Mouse (Mus musculus) midbrain, embryonic 10.5 days (tissue): ENCODE measurements around the gene Gm11214. TPM values are rescaled to one million over a fixed set of nuclear protein-coding genes. Genes with fewer than 3 reads are reported as not detected.

ENCODE experiments used
- DNase-seq: peaks from one replicate; pipeline ENCODE4 v3.0.0-alpha.2; 2017; ENCODE audit warnings: low spot score
- H3K27ac ChIP-seq: fragments of 300-500 bp; sonication (generic); replicated peaks from 2 replicates; pipeline ENCODE4 v1.5.1; 2016; ENCODE audit warnings: mild to moderate bottlenecking
- H3K27me3 ChIP-seq: fragments of 300-500 bp; sonication (generic); 2 replicates; pipeline ENCODE4 v1.6.1; 2016; ENCODE audit warnings: low read depth, mild to moderate bottlenecking; ENCODE audit not compliant: poor library complexity, severe bottlenecking
- H3K36me3 ChIP-seq: fragments of 300-500 bp; sonication (generic); 2 replicates; pipeline ENCODE4 v1.6.1; 2016; ENCODE audit warnings: mild to moderate bottlenecking, moderate library complexity
- H3K4me1 ChIP-seq: fragments of 300-500 bp; sonication (generic); 2 replicates; pipeline ENCODE4 v1.6.1; 2016
- H3K4me3 ChIP-seq: fragments of 300-500 bp; sonication (generic); 2 replicates; pipeline ENCODE4 v1.5.1; 2016; ENCODE audit warnings: mild to moderate bottlenecking, moderate library complexity
- H3K9me3 ChIP-seq: fragments of 300-500 bp; sonication (generic); replicated peaks from 2 replicates; pipeline ENCODE4 v1.6.1; 2016; ENCODE audit warnings: mild to moderate bottlenecking
- WGBS: fragments of 180-500 bp; shearing (Covaris S2); methylation state at CpG from one replicate; pipeline ENCODE4 v1.1.7; 2016; 5-methylcytosine and 5-hydroxymethylcytosine counted together
- polyA plus RNA-seq: library from polyadenylated mRNA; unstranded; fragments of >200 nt; fragmentation: Nextera tagmentation; extraction: Ambion mirVana; gene quantifications from 2 replicates; pipeline ENCODE4 v1.2.1, GENCODE M21; 2016

Gm11214 gene
- polyA plus RNA-seq, 1 experiment from 2014 or later, result not detected

- Histone ChIP-seq H3K9me3 (no peaks in the 10 kb centered on the region), H3K4me1 (no peaks in the 10 kb centered on the region; the same call in 1 of the 2 replicates), H3K27ac (no peak overlapping the region), H3K4me3 (no peak overlapping the region), H3K27me3 (no peaks in the 10 kb centered on the region), H3K36me3 (no peaks in the 10 kb centered on the region)
- 88% methylated on average over 10 of the region's 10 CpGs for WGBS
- no peak for DNase-seq
Measured at GRCm38 (mm10) chr4:63684412-63685252, 21.5 kb upstream of the Gm11214 start.

- Histone ChIP-seq H3K9me3 (no peaks in the 10 kb centered on the region), H3K4me3 (no peak overlapping the region), H3K27me3 (no peaks in the 10 kb centered on the region), H3K36me3 (no peaks in the 10 kb centered on the region), H3K4me1 (no peaks in the 10 kb centered on the region; the same call in 1 of the 2 replicates), H3K27ac (no peak overlapping the region)
- 93% methylated on average over 6 of the region's 6 CpGs for WGBS
- DNase-seq, result no peak
Measured at GRCm38 (mm10) chr4:63683716-63684115, 20.5 kb upstream of the Gm11214 start.

- no peak for DNase-seq
- Histone ChIP-seq H3K4me3 (no peak overlapping the region), H3K36me3 (no peaks in the 10 kb centered on the region), H3K27ac (no peak overlapping the region), H3K27me3 (no peaks in the 10 kb centered on the region), H3K9me3 (no peaks in the 10 kb centered on the region), H3K4me1 (no peaks in the 10 kb centered on the region; the same call in 1 of the 2 replicates)
- 87% methylated on average over 11 of the region's 11 CpGs for WGBS
Measured at GRCm38 (mm10) chr4:63683056-63683455, 19.9 kb upstream of the Gm11214 start.

GRCm38 (mm10) chr4:63682441-63682840, 19.3 kb upstream of the Gm11214 start:
- no peak overlapping the region for H3K4me3 ChIP-seq
- H3K27me3 ChIP-seq, result no peaks in the 10 kb centered on the region
- no peaks in the 10 kb centered on the region for H3K36me3 ChIP-seq
- no peaks in the 10 kb centered on the region; the same call in 1 of the 2 replicates for H3K4me1 ChIP-seq
- H3K27ac ChIP-seq, result no peak overlapping the region
- H3K9me3 ChIP-seq, result no peaks in the 10 kb centered on the region
- no peak for DNase-seq
- WGBS, result 84% methylated on average over 2 of the region's 2 CpGs

- Histone ChIP-seq H3K27ac (no peak overlapping the region), H3K36me3 (no peaks in the 10 kb centered on the region), H3K27me3 (no peaks in the 10 kb centered on the region), H3K4me3 (no peak overlapping the region), H3K9me3 (no peaks in the 10 kb centered on the region), H3K4me1 (no peaks in the 10 kb centered on the region)
- DNase-seq, result no peak
- 86% methylated on average over 3 of the region's 3 CpGs for WGBS
Measured at GRCm38 (mm10) chr4:63681557-63681956, 18.4 kb upstream of the Gm11214 start.

- 74% methylated on average over 2 of the region's 2 CpGs for WGBS
- Histone ChIP-seq H3K27me3 (no peaks in the 10 kb centered on the region), H3K4me3 (no peak overlapping the region), H3K9me3 (no peaks in the 10 kb centered on the region), H3K36me3 (no peaks in the 10 kb centered on the region), H3K4me1 (no peaks in the 10 kb centered on the region), H3K27ac (no peak overlapping the region)
- no peak for DNase-seq
Measured at GRCm38 (mm10) chr4:63675128-63675527, 11.9 kb upstream of the Gm11214 start.

- H3K27ac ChIP-seq, result no peak overlapping the region
- 82% methylated on average over 4 of the region's 4 CpGs for WGBS
- no peaks in the 10 kb centered on the region for H3K27me3 ChIP-seq
- no peak for DNase-seq
- H3K4me3 ChIP-seq, result no peak overlapping the region
- H3K4me1 ChIP-seq, result no peaks in the 10 kb centered on the region
- no peaks in the 10 kb centered on the region for H3K36me3 ChIP-seq
- H3K9me3 ChIP-seq, result no peaks in the 10 kb centered on the region
Measured at GRCm38 (mm10) chr4:63668255-63668654, 5.1 kb upstream of the Gm11214 start.

GRCm38 (mm10) chr4:63665738-63666137, 2.6 kb upstream of the Gm11214 start:
- H3K9me3 ChIP-seq, result no peaks in the 10 kb centered on the region
- no peak for DNase-seq
- no peak overlapping the region for H3K27ac ChIP-seq
- 85% methylated on average over 7 of the region's 7 CpGs for WGBS
- peaks cover 6% of the 10 kb centered on the region; the same call in 1 of the 2 replicates for H3K4me1 ChIP-seq
- no peak overlapping the region for H3K4me3 ChIP-seq
- H3K36me3 ChIP-seq, result no peaks in the 10 kb centered on the region
- no peaks in the 10 kb centered on the region for H3K27me3 ChIP-seq

GRCm38 (mm10) chr4:63661857-63662256, 1.3 kb downstream of the Gm11214 start:
- no peak for DNase-seq
- no peak overlapping the region for H3K4me3 ChIP-seq
- H3K27ac ChIP-seq, result no peak overlapping the region
- peaks cover 6% of the 10 kb centered on the region; the same call in 1 of the 2 replicates for H3K4me1 ChIP-seq
- WGBS, result 71% methylated on average over 1 of the region's 1 CpGs
- no peaks in the 10 kb centered on the region for H3K36me3 ChIP-seq
- peaks cover 8% of the 10 kb centered on the region; the same call in 1 of the 2 replicates for H3K27me3 ChIP-seq
- H3K9me3 ChIP-seq, result no peaks in the 10 kb centered on the region

GRCm38 (mm10) chr4:63661426-63661825, 1.8 kb downstream of the Gm11214 start:
- peaks cover 8% of the 10 kb centered on the region; the same call in 1 of the 2 replicates for H3K27me3 ChIP-seq
- DNase-seq, result no peak
- no peak overlapping the region for H3K27ac ChIP-seq
- peaks cover 6% of the 10 kb centered on the region; the same call in 1 of the 2 replicates for H3K4me1 ChIP-seq
- WGBS, result 51% methylated on average over 1 of the region's 1 CpGs
- H3K4me3 ChIP-seq, result no peak overlapping the region
- no peaks in the 10 kb centered on the region for H3K9me3 ChIP-seq
- no peaks in the 10 kb centered on the region for H3K36me3 ChIP-seq

GRCm38 (mm10) chr4:63659775-63660174, 3.4 kb downstream of the Gm11214 start:
- 88% methylated on average over 1 of the region's 1 CpGs for WGBS
- DNase-seq, result no peak
- Histone ChIP-seq H3K4me1 (peaks cover 6% of the 10 kb centered on the region; the same call in 1 of the 2 replicates), H3K9me3 (no peaks in the 10 kb centered on the region), H3K36me3 (no peaks in the 10 kb centered on the region), H3K27ac (no peak overlapping the region), H3K4me3 (no peak overlapping the region), H3K27me3 (peaks cover 8% of the 10 kb centered on the region; the same call in 1 of the 2 replicates)

GRCm38 (mm10) chr4:63659086-63659485, 4.1 kb downstream of the Gm11214 start:
- Histone ChIP-seq H3K36me3 (no peaks in the 10 kb centered on the region), H3K9me3 (no peaks in the 10 kb centered on the region), H3K4me3 (no peak overlapping the region), H3K4me1 (peaks cover 6% of the 10 kb centered on the region; the same call in 1 of the 2 replicates), H3K27me3 (peaks cover 8% of the 10 kb centered on the region; the same call in 1 of the 2 replicates), H3K27ac (no peak overlapping the region)
- no peak for DNase-seq
- WGBS, result 38% methylated on average over 4 of the region's 4 CpGs

- 0 out of 2 replicates have a peak, but pooled peaks cover 4% of the 10 kb centered on the region for H3K27me3 ChIP-seq
- 86% methylated on average over 1 of the region's 1 CpGs for WGBS
- DNase-seq, result no peak
- H3K4me1 ChIP-seq, result no peaks in the 10 kb centered on the region
- H3K4me3 ChIP-seq, result no peak overlapping the region
- H3K27ac ChIP-seq, result no peak overlapping the region
- no peaks in the 10 kb centered on the region for H3K9me3 ChIP-seq
- H3K36me3 ChIP-seq, result no peaks in the 10 kb centered on the region
Measured at GRCm38 (mm10) chr4:63654381-63654780, 8.8 kb downstream of the Gm11214 start.
